Mouse (Mus musculus): ENCODE measurements around the gene Tax1bp3.

Tax1bp3 gene

GRCm38 (mm10) chr11:73175612-73176011, 1.3 kb upstream of the Tax1bp3 start:
- DNase-seq (ENCODE audit: low read depth, low spot score), result peak; percentile 58

DNA sequence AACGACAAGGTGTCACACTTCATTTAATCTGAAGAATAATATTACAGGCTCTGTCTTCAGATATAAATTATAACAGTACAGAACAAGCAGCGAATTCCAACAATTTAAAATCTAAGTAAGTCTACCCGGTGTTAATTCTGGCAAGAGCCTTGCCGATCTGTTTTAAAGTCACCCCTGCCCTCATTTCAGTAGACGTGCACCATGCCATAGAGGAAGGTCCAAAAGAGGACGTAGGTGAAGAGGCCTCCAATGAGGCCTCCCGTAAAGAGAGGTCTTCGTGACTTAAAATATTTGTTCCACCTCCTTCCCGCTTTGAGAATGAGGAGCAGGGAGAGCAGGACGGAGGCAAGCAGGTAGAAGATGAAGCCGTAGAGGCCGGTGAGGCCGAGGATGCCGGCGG, 697 bp upstream of the Tax1bp3 start:
- DNase-seq (ENCODE audit: low read depth, low spot score), result peak; percentile 25

DNA sequence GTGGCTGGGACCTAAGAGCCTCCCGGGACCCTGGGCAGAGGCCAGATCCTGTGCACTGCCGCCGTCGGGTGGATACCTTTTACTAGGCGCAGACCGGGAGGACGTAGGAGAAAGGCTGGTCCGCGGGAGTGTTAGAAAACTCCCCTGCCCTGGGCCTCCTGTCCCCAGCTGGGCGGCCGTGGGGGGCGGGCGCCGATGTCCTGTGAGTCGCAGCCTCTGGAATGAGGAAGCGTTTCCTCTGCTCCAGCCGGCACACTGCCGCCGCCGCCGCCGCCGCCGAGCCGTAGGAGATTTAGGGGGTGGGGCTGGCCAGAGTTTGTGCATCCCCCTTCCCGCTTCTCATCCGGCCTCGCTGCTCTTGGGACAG, 609 bp downstream of the Tax1bp3 start:
- DNase-seq (ENCODE audit: low read depth, low spot score), result peak; percentile 90

DNA sequence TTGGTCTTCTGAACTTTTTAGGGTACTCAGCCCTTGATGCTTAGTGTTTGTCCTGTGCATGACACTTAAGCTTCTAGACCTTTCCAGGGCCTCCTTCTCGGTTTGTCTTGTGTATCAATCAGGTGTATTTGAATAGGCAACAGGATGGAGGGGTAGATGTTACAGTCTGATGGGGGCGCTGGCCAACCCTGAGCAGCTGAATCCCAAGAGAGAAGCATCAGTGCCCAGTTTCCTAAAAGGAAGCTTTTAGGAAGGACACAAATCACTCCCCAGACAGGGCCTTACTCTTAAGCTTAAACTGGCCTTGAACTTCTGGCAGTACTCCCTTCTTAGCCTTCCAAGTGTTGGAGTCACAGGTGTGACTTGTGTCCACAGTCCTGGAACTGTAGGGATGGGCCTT, 1.0 kb downstream of the Tax1bp3 start:
- peak; percentile 52 for DNase-seq (ENCODE audit: low read depth, low spot score)

GRCm38 (mm10) chr11:73185872-73186615, 9.2 kb downstream of the Tax1bp3 start:
- DNase-seq (ENCODE audit: low read depth, low spot score), result no peak

DNA sequence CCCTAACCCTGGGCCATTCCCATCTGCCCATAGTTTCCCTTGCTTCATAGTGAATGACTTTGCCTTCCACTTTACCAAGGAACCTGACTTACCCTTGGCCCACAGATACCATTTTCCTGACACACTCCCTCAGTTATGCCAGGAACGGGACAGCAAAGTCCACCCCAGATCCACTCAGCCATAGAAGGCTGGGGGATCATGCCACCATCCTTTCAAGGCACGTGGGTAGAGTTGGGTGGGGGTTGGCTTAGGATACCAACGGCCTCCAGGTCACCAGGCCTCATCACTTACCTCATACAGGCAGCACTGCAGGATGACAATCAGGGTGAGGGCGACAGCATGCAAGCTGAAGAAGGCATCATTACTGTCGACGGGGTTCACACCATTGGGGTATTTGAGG, 10.3 kb downstream of the Tax1bp3 start:
- no peak for DNase-seq (ENCODE audit: low read depth, low spot score)

- DNase-seq (ENCODE audit: low read depth, low spot score), result peak; percentile 88
These were observed 16.2 kb downstream of the Tax1bp3 start for GRCm38 (mm10) chr11:73193047-73193446.

- no peak for DNase-seq (ENCODE audit: low read depth, low spot score)
These were observed 17.6 kb downstream of the Tax1bp3 start for GRCm38 (mm10) chr11:73194444-73194843.

- no peak for DNase-seq (ENCODE audit: low read depth, low spot score)
These were observed 21.3 kb downstream of the Tax1bp3 start for GRCm38 (mm10) chr11:73198190-73198589.

DNA sequence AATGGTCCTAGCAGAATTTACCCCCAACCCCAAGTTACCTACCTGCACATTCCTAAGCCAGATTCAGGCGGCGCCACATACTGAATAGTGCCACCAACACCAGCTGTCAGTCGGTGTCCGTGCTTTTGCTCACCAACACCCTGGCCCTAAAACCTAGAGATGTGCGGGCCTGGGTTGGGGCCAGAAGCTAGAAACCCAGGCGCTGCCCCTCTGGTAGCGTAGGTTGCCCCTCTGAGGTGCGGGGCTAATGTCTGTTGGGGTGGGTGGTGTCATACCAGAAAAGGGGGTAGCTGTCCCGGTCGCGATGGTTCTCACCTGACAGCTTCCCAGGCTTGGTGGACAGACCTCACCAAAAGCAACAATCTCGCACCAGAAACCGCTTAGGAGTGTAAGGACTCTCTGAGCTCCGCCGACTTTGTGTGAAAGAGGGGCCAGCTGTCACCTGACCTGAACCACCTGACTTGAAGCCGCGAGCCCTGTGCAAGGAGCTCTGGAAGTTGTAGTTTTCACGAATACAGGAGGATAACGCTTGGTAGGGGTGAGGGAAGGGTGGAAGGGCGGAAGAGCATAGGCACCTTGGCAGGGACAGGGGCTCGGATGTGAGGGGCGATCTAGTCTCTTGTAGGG, 21.8 kb downstream of the Tax1bp3 start, which contains the start of gene Ctns:
TSS of gene Ctns (minus strand) at position 440 of the 627 bp plus-strand sequence.
- peak; percentile 91 for DNase-seq (ENCODE audit: low read depth, low spot score)

- peak; percentile 96 for DNase-seq (ENCODE audit: low read depth, low spot score)
These were observed 22.4 kb downstream of the Tax1bp3 start, which contains the start of gene Shpk for GRCm38 (mm10) chr11:73199230-73199712. Gene Shpk (plus strand): TSS chr11:73199460.

- no peak for DNase-seq (ENCODE audit: low read depth, low spot score)
These were observed 23.0 kb downstream of the Tax1bp3 start for GRCm38 (mm10) chr11:73199879-73200278.

- peak; percentile 63 for DNase-seq (ENCODE audit: low read depth, low spot score)
These were observed 24.1 kb downstream of the Tax1bp3 start for GRCm38 (mm10) chr11:73201021-73201420.

DNA sequence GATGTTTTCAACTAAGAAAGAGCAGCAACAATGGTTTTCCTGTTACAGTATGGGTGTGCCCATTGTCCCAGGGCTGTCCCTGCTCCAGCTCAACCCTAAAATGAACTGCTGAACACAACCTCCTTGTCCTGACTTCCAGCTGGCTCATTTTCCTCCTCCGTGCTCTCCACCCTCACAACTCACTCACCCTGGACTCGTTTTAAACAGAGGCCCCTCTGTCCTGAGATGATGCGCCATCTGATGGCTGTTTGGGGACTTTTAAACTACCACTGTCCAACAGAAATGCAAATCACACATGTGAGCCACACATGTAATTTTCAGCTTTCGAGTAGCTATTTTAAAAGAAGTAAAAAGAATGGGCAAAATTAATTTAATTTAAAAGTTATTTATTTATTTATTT, 24.7 kb downstream of the Tax1bp3 start:
- DNase-seq (ENCODE audit: low read depth, low spot score), result peak; percentile 36

DNA sequence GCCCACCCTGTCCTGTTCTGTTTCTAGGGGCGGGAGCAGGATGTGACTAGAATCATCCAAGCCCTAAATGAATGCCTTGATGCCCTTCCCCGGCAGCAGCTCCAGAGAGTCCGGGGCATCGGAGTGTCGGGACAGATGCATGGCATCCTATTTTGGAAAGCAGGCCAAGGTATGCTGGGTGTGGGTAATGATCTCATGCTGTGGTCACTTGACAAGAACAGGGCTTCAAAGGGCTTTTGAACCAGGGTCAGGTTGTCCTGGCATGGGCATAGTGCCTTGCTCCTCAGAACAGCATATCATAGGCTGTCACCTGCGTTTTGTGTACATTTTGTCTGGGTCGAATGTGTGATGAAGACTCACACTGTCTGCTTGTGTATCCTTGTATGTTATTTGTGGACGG, 27.0 kb downstream of the Tax1bp3 start:
- no peak for DNase-seq (ENCODE audit: low read depth, low spot score)

DNA sequence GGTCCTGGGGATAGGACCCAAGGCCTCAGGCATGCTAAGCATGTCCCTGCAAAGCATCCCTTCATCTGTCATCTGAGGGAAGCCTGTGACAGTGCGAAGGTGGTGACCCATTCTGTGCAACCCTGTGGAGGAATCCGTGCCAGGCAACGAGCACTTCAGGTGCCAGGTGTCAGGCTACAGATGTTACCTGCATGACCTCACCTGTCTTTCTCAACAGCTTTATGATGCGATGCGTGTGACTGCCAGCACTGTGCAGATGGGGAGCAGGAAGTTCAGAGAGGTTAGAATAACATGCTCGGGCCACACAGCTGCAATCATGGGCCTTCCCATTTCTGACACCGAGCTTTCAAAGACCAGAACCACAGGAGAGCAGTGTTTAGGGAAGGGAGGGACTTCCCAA, 28.3 kb downstream of the Tax1bp3 start:
- DNase-seq (ENCODE audit: low read depth, low spot score), result no peak

DNA sequence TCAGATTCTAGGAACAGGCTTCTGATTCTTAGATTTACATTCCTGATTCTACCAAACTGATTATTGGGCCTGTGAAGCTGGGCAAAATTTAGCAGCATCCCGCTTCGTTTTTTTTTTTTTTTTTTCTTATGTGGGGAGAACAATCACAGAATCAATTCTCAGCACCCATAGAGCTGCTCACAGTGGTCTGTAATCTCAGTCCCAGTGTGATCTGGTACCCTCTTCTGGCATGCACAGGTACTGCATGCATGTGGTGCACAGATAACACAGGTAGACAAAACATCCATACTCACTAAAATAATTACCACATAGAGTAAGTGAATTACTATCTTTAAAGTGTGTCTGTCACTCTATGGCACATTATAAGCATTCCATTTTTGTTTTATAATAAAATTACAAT, 30.7 kb downstream of the Tax1bp3 start:
- peak; percentile 20 for DNase-seq (ENCODE audit: low read depth, low spot score)

- DNase-seq (ENCODE audit: low read depth, low spot score), result no peak
These were observed 37.1 kb downstream of the Tax1bp3 start for GRCm38 (mm10) chr11:73213956-73214355.

DNA sequence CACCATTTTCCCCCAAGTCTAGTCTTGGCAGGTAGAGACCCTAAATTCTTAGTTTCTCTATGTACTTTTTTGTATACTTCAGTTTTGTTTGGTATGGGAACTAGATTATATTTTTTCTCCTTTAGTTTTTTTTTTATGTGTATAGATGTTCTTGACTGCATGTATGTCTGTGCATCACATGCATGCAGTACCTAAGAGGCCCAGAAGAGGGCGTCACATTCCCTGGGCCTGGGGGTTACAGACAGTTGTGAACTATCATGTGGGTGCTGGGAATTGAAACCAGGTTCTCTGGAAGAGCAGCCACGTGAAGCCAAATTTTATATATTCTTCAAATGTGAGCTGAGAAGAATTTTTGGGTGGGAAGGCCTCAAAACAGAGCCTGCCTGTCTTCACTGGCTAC, 42.8 kb downstream of the Tax1bp3 start:
- no peak for DNase-seq (ENCODE audit: low read depth, low spot score)

GRCm38 (mm10) chr11:73220651-73221050, 43.8 kb downstream of the Tax1bp3 start:
- peak; percentile 65 for DNase-seq (ENCODE audit: low read depth, low spot score)

GRCm38 (mm10) chr11:73222846-73223245, 46.0 kb downstream of the Tax1bp3 start:
- DNase-seq (ENCODE audit: low read depth, low spot score), result no peak

- peak; percentile 63 for DNase-seq (ENCODE audit: low read depth, low spot score)
These were observed 47.1 kb downstream of the Tax1bp3 start for GRCm38 (mm10) chr11:73223966-73224365.

DNA sequence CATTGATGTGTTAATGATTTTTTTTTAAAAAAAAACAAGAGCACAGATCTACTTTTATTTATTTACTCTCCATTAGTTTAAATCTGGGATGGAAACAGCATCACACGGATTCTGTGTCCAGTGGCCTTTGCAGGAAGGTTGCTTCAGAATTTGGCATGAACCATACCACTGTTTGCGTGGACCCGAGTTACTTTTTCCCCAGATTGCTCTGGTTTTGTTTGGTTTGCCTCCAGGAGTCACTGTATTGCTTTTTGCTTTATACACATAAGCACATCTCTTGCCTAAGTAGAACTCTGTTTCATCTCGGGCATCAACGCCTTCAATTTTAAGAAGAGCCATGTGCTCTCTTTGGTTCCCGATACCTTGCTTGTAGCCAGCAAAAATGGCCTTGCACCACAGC, 49.0 kb downstream of the Tax1bp3 start:
- no peak for DNase-seq (ENCODE audit: low read depth, low spot score)

All from 3T3-L1 (cell line).